Mouse (Mus musculus) frontal cortex, postnatal 25 days (tissue): ENCODE measurements around the gene Tspan10.

ENCODE experiments used
- DNase-seq, 2 experiments: peaks; one replicate each; pipeline ENCODE4 v3.0.0; 2022; ENCODE audit warnings: low spot score in 2 of 2

Tspan10 gene

GRCm38 (mm10) chr11:120492878-120493203 is 50.4 kb downstream of the Tspan10 start:
- DNase-seq = no peak

- no peak for DNase-seq
These were observed 50.9 kb downstream of the Tspan10 start for GRCm38 (mm10) chr11:120493351-120493750.

DNA sequence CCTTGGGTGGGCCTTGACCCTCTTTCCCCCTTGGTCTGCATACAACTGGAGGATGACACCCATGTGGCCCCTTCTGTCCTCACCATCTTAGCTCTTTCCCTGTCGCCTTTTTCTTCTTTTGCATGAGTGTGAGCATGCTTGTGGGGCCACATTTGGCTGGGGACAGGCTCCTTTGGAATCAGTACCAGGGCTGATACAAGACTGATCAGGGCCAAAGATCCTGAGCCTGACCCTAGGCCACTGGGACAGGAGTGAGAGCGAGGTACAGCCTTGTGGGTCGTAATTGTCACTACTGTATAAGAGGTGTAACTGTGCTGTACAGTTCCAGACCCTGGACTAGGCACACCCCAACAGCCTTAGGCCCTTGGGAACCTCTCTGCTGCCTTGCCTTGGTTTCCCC is 51.5 kb downstream of the Tspan10 start:
- no peak for DNase-seq
